Mouse (Mus musculus) cerebellum, postnatal 10 days (tissue): ENCODE results near the gene Psmc3ip.
A peak's percentile ranks its signal among the peaks of the same experiment; 100 is the strongest.

Experiments
- DNase-seq, 2 experiments: peaks; one replicate each; pipeline ENCODE4 v3.0.0; 2021; ENCODE audit warnings: mixed read lengths in 2 of 2

Gene Psmc3ip

DNA sequence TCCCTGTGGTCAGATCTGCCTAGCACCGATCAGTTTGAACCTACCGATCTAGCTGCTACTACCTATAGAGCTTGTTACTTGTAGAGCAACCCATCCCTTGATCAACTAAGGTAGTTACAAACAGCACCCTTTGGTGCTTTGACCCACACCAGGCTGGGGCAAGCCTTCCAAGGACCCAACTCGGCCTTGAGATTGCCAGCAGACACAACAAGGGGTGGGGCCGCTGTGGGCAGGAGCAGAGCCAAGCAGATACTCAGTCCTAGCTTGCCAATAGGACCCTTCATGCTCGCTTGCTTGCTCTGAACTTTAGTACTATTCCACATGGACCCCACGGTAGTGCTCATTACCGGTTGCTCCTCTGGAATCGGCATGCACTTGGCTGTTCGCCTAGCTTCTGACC lies 17.1 kb downstream of the Psmc3ip start, which contains the start of gene Hsd17b1:
Gene Hsd17b1, plus strand, starts transcription at position 291 of the 400 bp plus-strand sequence.
- DNase-seq: peak in 1 of 2 experiments; percentile 17

- DNase-seq: peak in 1 of 2 experiments; percentile 40
These were observed 23.3 kb downstream of the Psmc3ip start for GRCm38 (mm10) chr11:101071810-101072428.

DNA sequence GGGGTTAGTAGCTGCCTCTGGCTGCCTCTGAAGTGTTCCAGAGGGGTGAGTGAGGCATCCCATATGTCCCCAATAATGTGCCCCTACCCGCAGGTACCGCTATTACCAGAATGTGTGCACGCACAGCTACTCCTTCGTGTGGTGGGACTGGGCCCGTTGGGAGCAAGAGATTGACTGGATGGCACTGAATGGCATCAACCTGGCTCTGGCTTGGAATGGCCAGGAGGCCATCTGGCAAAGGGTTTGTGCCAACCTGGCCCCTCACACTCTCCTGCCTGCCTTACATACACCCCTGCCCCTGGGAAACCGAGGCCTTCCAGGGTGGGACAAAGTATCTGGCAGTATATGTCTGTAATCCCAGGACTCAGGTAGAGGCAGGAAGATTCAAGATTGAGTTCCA lies 24.2 kb downstream of the Psmc3ip start:
- DNase-seq: peak; percentile 73 to 78

GRCm38 (mm10) chr11:101070189-101070527 lies 25.1 kb downstream of the Psmc3ip start:
- no peak for DNase-seq

DNA sequence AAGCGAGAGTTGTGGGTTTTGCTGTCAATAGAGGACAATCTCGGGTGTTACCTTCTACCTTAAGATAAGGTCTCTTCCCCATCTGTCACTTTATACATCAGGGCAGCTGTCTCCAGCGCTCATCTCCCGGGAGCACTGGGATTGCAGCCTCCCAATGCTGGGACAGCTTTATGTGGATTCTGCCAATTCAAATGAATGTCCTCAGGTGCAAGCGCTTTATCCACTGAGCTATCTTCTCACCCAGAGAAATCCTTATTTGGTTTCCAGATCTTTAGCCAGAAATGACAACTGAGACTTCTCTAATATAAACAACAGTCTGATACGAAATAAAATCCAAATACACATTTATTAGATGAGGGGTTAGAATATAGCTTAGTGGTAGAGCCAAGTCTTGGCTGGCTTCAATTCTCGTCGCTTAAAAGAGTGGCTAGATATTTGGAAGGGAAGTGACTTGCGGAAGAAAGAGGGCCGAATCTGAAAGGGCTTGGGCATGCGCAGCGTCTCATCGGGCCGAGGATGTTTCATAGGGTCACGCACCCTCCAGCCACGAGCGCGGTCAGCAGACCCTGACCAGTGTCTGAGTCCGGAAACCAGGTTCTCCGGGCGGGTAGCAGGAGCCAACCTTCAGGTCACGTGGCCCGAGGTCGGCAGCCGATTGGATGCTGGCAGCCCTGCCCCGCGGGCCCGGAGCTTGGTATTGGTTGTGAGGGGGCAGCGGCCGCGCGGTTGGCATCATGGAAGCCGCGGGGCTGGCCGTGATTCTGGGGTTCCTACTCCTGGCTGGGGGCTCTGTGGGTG lies 25.6 kb downstream of the Psmc3ip start, which contains the start of gene Naglu:
Gene Naglu, plus strand, starts transcription at position 622 of the 798 bp plus-strand sequence.
- DNase-seq: peak; percentile 98 to 99

DNA sequence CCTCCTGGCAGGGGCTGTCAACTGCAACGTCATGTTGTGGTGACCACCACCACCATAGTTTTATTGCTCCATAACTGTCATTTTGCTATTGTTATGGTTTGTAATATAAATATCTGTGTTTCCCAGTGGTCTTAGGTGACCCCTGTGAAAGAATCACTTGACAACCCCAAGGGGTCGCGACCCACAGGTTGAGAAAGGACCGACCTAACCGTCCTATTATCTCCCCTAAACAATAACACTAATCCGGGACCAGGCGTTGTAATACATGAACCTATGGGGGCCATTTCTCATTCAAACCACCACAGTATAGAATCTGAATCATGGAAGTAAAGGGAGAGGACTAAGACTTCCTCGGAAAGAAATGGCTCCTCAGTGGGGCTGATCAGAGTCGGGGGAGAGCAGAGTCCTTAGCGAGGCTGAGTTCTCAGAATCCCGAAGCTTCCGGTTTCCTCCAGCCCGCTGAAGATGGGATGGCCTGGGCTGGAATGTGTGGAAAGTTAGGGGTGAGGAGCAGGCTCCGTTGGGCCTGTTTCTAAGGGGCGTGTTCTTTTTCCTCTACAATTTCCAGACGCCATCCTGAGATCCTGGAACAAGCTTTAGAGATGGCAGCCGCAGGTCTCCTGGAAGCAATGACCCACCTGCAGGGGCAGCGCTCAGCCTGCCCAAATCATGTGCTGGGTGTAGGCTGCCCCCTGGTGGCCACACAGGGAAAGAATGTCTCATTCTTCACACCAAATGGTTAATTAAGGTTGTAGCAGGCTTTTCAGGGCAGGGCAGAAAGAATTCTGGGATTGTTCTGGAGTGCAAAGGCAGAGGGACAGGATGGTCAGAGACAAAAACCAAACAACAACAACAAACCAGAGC lies 28.5 kb downstream of the Psmc3ip start:
- DNase-seq: peak; percentile 96 to 97

DNA sequence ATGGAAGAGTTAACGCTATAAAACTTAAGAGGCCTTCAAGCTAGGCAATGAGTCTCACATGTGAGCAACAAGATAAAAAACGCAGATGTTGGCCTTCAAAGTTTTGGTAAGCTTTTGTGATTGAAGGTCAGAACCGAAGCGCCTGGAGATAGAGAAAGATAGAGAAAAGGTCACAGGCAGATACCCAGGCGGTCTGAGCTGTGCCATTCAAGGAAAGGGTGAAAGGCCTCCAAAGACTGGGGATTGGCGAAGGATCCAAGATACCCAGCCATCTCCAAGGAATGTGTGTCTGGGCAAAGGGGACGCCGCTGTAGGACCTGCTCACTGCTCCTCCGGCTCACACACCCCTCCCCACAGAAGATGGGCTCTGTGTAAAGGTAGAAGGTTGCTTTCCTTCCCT lies 30.2 kb downstream of the Psmc3ip start:
- DNase-seq: no peak

- no peak for DNase-seq
These were observed 30.8 kb downstream of the Psmc3ip start for GRCm38 (mm10) chr11:101064462-101064861.

- peak; percentile 82 to 89 for DNase-seq
These were observed 31.4 kb downstream of the Psmc3ip start for GRCm38 (mm10) chr11:101063676-101064327.

- peak in 1 of 2 experiments; percentile 59 for DNase-seq
These were observed 32.1 kb downstream of the Psmc3ip start for GRCm38 (mm10) chr11:101062971-101063675.

GRCm38 (mm10) chr11:101062165-101062884 lies 32.9 kb downstream of the Psmc3ip start:
- no peak for DNase-seq

DNA sequence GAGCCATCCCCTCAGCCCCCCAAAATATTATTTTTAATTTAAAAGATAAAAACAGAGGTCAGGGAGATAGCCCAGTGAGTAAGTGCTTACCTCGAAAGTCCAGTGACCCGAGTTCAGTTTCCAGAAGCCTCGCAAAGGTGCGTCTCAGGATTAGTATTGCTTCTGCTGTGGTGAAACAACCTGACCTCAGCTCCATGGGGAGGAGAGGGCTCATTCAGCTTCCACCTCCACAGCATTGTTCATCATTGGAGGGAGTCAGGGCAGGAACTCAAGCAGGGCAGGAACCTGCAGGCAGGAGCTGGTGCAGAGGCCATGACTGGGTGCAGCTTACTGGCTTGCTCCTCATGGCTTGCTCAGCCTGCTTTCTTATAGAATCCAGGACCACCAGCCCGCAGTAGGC lies 34.2 kb downstream of the Psmc3ip start:
- no peak for DNase-seq

GRCm38 (mm10) chr11:101060126-101060525 lies 35.1 kb downstream of the Psmc3ip start:
- DNase-seq: peak; percentile 72 to 79

DNA sequence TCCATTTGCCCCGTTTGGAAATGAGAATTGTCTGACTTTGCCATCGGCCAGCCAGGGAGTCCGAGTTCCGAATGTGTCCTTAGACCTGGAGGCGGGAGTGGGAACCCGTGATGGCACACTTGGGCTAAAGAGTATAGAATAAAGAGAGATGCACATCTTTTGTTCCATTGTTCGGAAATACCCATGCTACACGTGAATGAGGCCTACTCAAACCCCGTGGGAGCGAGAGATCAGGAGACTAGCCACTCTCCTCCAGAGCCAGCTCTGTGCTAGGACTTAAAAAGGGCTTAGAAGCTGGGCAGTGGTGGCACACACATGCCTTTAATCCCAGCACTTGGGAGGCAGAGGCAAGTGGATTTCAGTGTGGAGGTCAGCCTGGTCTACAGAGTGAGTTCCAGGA lies 35.8 kb downstream of the Psmc3ip start:
- DNase-seq: no peak

DNA sequence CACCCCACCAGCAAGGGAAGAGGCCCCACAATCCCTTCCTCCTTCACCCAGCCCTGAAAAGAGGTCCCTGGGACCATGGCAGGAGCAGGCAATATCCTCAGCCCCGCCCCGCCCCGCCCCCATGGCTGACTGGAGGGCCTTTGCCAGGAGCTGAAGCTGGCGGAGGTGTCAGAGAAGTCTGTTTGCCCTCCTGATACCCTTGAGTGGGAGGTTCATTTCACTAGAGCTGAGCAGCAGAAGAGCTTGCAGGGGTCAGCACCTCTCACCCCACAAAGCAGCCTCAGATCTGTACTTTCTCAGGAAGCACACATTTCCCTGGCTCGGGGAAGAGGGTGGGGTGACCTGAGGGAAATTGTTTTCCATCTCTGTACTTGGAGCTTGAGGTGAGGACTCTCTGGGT lies 36.5 kb downstream of the Psmc3ip start:
- DNase-seq: no peak

GRCm38 (mm10) chr11:101057860-101058259 lies 37.4 kb downstream of the Psmc3ip start:
- DNase-seq: peak; percentile 95 to 98

- DNase-seq: peak in 1 of 2 experiments; percentile 10
These were observed 38.4 kb downstream of the Psmc3ip start for GRCm38 (mm10) chr11:101056885-101057284.

- DNase-seq: peak in 1 of 2 experiments; percentile 22
These were observed 39.8 kb downstream of the Psmc3ip start for GRCm38 (mm10) chr11:101055418-101055817.

GRCm38 (mm10) chr11:101053974-101054373 lies 41.3 kb downstream of the Psmc3ip start:
- no peak for DNase-seq

- peak in 1 of 2 experiments; percentile 36 for DNase-seq
These were observed 42.3 kb downstream of the Psmc3ip start for GRCm38 (mm10) chr11:101052751-101053473.
